Mouse (Mus musculus) midbrain, embryonic 11.5 days (tissue): ENCODE data around the gene Fli1. TPM values are rescaled to one million over a fixed set of nuclear protein-coding genes. Genes with fewer than 3 reads are reported as not detected.

Source experiments
- ATAC-seq: fragments of 200-750 bp; cut with Nextera tagmentation; 2 replicates; pipeline ENCODE4 v1.8.0; 2017; ENCODE audit warnings: moderate TSS enrichment, moderate library complexity; ENCODE audit not compliant: low FRiP score
- DNase-seq: peaks from one replicate; pipeline ENCODE4 v3.0.0; 2015; ENCODE audit warnings: low spot score; ENCODE audit errors: missing footprints
- H3K27ac ChIP-seq: fragments of 300-500 bp; sonication (generic); 2 replicates; pipeline ENCODE4 v1.5.1; 2014; ENCODE audit warnings: low read depth, low read length
- H3K27me3 ChIP-seq: fragments of 300-500 bp; sonication (generic); 2 replicates; pipeline ENCODE4 v1.6.1; 2014; ENCODE audit warnings: mild to moderate bottlenecking, low read length, moderate library complexity, mixed read lengths; ENCODE audit not compliant: control insufficient read depth, insufficient read depth
- H3K36me3 ChIP-seq: fragments of 300-500 bp; sonication (generic); 2 replicates; pipeline ENCODE4 v1.6.1; 2014; ENCODE audit warnings: mild to moderate bottlenecking, low read length, moderate library complexity, mixed read lengths; ENCODE audit not compliant: control insufficient read depth, insufficient read depth
- H3K4me1 ChIP-seq: fragments of 300-500 bp; sonication (generic); 2 replicates; pipeline ENCODE4 v1.6.1; 2014; ENCODE audit warnings: low read length; ENCODE audit not compliant: control insufficient read depth, insufficient read depth
- H3K4me2 ChIP-seq: fragments of 300-500 bp; sonication (generic); 2 replicates; pipeline ENCODE4 v1.6.1; 2014; ENCODE audit warnings: mild to moderate bottlenecking, moderate library complexity
- H3K4me3 ChIP-seq: fragments of 300-500 bp; sonication (generic); 2 replicates; pipeline ENCODE4 v1.5.1; 2014; ENCODE audit warnings: low read depth, low read length
- H3K9ac ChIP-seq: fragments of 300-500 bp; sonication (generic); 2 replicates; pipeline ENCODE4 v1.6.1; 2014; ENCODE audit warnings: low read length
- H3K9me3 ChIP-seq: fragments of 300-500 bp; sonication (generic); 2 replicates; pipeline ENCODE4 v1.6.1; 2016; ENCODE audit warnings: low read length; ENCODE audit not compliant: control insufficient read depth
- WGBS: fragments of 180-500 bp; shearing (Covaris S2); extraction: QIAGEN DNeasy Blood & Tissue Kit; methylation state at CpG from one replicate; pipeline ENCODE4 v1.1.7; 2014; 5-methylcytosine and 5-hydroxymethylcytosine counted together
- polyA plus RNA-seq: library from polyadenylated mRNA; unstranded; fragments of >200 nt; fragmentation: Nextera tagmentation; extraction: Ambion mirVana; gene quantifications from 2 replicates; pipeline ENCODE4 v1.2.1, GENCODE M21; 2014

Gene Fli1
- polyA plus RNA-seq, 1 experiment from 2014 or later: 12.6 TPM

DNA sequence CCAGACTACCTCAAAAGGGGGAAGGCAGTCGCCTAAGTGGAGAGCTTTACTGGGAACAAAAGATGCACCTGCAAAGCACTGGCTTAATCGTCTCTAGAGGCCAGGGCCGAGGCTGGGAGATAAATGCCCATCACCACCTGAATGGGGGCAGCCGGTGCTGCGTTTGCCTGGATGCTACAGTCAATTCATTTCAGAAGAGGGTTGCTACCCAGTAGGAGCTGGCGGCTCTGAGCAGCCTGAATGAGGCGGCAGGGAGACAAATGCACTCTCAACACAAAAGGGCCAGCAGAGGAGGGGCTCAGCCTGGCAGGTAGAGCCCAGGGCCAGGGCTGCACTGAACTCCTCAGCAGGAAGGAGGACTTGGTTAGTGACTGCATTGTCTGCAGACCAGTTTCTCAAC lies 92.5 kb downstream of the Fli1 start:
- no peak overlapping the region for H3K9ac ChIP-seq
- ATAC-seq: no peak
- WGBS: 10% methylated on average over 7 of the region's 7 CpGs

DNA sequence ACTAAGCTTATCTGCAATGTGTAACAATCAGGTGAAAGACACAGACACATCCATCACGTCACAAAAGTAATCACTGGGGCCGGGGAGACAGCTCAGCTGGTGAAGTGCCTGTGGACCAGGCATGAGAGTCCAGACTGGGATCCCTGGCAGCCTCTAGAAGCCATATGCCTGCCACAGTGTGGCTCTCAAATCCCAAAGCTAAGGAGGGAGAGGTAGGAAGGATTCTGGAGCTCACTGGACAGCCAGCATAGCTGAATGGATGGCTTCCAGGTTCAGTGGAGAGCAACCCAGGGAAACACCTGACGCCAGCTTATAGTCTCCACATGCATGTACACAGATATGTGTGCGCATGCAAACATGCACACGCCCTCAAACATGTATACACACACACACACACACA lies 93.9 kb downstream of the Fli1 start:
- H3K27me3 ChIP-seq: no peaks in the 10 kb centered on the region; the same call in 1 of the 2 replicates
- H3K9me3 ChIP-seq: no peaks in the 10 kb centered on the region
- H3K36me3 ChIP-seq: no peaks in the 10 kb centered on the region
- peaks cover 5% of the 10 kb centered on the region; the same call in 1 of the 2 replicates for H3K4me1 ChIP-seq
- no peak overlapping the region for H3K4me2 ChIP-seq
- no peak overlapping the region for H3K9ac ChIP-seq
- H3K27ac ChIP-seq: no peak overlapping the region
- ATAC-seq: no peak
- DNase-seq: no peak
- WGBS: 88% methylated on average over 5 of the region's 5 CpGs
- H3K4me3 ChIP-seq: no peak overlapping the region

More for the DNA sequence above, 92.5 kb downstream of the Fli1 start:
- no peak for DNase-seq
- Histone ChIP-seq H3K4me3 (no peak overlapping the region), H3K27me3 (no peaks in the 10 kb centered on the region; the same call in 1 of the 2 replicates), H3K4me2 (no peak overlapping the region), H3K4me1 (peaks cover 5% of the 10 kb centered on the region; the same call in 1 of the 2 replicates), H3K27ac (no peak overlapping the region), H3K36me3 (no peaks in the 10 kb centered on the region), H3K9me3 (no peaks in the 10 kb centered on the region)

DNA sequence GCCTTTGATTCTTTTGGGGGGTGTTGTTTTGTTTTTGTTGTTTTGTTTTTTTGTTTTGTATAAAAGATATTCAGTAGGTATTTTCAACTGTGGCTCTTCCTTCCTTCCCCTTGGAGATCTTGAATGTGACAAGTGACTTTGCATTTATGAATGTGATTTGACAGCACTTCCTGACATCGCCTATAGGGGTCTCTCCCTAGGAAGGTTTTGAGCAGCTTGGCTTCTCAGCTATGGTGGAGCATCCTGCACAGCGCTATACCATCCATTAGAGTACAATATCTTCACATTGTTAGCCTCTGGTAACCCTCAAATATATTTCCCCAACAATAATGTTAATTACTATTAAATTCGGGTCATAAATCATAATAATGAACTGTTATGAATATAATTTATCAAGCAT lies 96.9 kb downstream of the Fli1 start:
- H3K4me1 ChIP-seq: peaks cover 5% of the 10 kb centered on the region; the same call in 1 of the 2 replicates
- no peak overlapping the region for H3K9ac ChIP-seq
- DNase-seq (peak; percentile 73), ATAC-seq (no peak)
- no peak overlapping the region for H3K27ac ChIP-seq
- H3K36me3 ChIP-seq: no peaks in the 10 kb centered on the region
- no peaks in the 10 kb centered on the region for H3K27me3 ChIP-seq
- H3K4me3 ChIP-seq: no peak overlapping the region
- 62% methylated on average over 3 of the region's 3 CpGs for WGBS
- H3K4me2 ChIP-seq: no peak overlapping the region
- H3K9me3 ChIP-seq: no peaks in the 10 kb centered on the region

DNA sequence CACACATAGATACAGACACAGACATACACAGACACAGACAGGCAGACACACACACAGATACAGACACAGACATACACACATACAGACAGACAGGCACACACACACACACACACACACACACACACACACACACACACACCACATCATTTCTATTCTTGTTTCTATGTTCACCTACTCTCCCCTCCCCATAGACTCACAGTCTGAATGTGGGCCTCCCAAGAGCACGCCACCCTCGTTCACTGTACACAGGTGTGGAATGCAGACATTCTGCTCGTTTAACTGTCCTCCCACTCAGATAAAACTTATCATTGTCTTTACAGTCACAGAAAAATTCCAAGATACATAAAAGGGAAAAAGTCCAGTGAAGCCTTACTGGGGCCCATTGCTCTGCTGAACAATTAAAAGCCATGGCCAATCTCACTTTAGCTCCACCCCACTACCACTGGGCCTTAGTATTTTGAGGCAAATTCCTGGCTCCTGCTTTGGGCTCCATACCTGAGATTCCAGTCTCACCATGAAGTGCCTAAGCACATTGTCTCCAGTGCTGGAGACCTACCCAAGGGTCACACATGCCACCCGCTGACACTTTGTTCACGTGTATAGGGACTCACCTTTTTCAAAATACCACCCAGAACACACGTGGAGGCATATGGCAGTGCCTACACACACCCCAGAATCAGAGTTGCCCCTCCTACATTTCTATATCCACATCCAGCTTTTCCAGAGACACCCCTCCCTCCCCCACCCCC lies 98.0 kb downstream of the Fli1 start:
- no peak overlapping the region for H3K27ac ChIP-seq
- 80% methylated on average over 6 of the region's 6 CpGs for WGBS
- H3K4me3 ChIP-seq: no peak overlapping the region
- H3K27me3 ChIP-seq: no peaks in the 10 kb centered on the region
- no peaks in the 10 kb centered on the region for H3K4me1 ChIP-seq
- H3K36me3 ChIP-seq: no peaks in the 10 kb centered on the region
- no peak overlapping the region for H3K9ac ChIP-seq
- ATAC-seq: no peak
- no peaks in the 10 kb centered on the region for H3K9me3 ChIP-seq
- H3K4me2 ChIP-seq: no peak overlapping the region
- peak; percentile 72 for DNase-seq

DNA sequence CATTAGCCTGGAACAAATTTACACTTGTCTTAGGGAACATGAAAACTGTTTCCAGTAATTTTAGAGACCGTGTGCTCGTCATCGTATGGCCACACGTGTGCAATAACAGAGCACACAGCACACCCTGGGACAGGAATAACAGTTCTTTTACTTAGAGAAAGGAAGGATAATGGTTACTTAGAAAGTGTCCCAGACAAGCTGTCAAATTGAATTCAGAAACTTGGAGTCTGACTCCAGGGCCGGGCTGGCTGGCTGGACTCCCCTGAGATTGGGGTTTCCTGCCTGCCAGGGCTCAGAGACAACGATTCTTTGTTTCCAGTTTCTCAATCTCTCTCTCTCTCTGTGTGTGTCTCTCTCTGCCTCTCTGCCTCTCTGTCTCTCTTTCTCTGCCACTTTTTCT lies 98.8 kb downstream of the Fli1 start:
- Histone ChIP-seq H3K9ac (no peak overlapping the region), H3K4me3 (no peak overlapping the region), H3K4me2 (no peak overlapping the region), H3K27me3 (no peaks in the 10 kb centered on the region), H3K36me3 (no peaks in the 10 kb centered on the region), H3K4me1 (no peaks in the 10 kb centered on the region), H3K27ac (no peak overlapping the region), H3K9me3 (no peaks in the 10 kb centered on the region)
- WGBS: 64% methylated on average over 6 of the region's 6 CpGs
- DNase-seq (peak; percentile 66), ATAC-seq (no peak)

DNA sequence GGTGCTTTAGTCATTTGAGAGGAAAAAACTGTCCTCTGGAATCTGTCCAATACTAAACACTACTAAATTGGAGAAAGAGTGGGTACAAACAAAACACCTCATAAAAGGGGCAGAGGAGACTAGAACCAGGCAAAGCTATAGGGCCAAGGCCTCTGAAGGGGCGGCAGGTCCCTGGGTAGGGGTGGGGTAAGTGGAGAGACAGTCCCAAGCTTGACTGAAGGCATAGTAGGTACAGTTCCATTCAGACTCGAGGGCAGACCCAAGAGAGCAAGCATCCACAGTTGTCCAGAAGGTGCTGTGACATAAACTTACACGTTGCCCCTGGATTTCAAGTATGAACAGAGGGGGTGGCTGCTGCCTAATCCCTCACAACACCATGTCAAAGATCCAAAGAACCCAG lies 99.5 kb downstream of the Fli1 start:
- 70% methylated on average over 3 of the region's 3 CpGs for WGBS
- no peaks in the 10 kb centered on the region for H3K27me3 ChIP-seq
- no peak overlapping the region for H3K4me2 ChIP-seq
- no peaks in the 10 kb centered on the region for H3K9me3 ChIP-seq
- no peaks in the 10 kb centered on the region for H3K4me1 ChIP-seq
- no peaks in the 10 kb centered on the region for H3K36me3 ChIP-seq
- H3K4me3 ChIP-seq: no peak overlapping the region
- ATAC-seq (no peak), DNase-seq (peak; percentile 79)
- H3K27ac ChIP-seq: no peak overlapping the region
- H3K9ac ChIP-seq: no peak overlapping the region

DNA sequence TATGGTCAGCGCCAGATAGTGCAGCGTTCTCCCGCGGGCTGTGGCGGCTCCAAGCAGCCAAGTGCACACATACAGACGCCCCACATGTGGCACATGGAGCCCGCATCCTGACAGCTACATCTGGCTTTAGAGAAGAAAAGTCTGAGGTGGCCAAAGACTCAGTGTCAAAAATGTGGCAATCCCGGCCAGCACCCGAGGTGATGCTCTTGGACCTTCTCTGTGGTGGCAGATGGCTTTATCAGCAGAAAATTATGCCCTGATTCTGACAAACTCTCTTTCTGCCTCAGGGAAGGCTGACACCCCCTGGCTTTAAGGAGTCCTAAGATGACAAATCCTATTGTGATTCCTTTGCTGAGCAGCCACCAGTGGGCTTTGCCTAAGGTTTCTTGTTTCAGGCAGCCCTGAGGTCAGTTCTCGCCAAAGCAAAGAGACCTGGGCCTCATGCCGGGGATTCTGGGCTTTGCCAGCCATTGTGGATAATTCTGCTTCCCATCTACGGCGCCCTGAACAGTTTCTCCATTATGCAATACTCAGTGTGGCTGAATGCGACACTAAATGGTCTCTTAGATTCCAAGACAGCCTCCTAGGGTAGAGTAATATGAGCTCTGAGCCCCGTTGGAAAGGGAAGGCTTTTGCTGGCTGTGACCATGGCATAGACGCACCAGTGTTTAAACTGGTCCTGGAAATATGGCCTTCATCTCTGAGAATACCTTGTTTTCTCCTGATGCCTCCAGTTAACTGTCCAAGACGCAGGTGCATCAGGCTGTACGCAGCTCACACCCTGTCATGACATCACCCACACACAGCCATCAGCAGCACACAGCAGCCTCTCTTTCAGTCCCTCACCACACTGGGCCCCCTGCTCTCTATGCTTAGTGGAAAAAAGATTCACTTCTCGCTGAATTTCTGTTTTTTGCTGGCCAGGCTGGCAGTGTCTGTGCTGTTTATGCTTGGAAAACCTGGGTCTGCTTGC lies 108.1 kb downstream of the Fli1 start:
- no peak overlapping the region for H3K4me2 ChIP-seq
- 61% methylated on average over 19 of the region's 19 CpGs for WGBS
- peak; percentile 88 for DNase-seq
- no peaks in the 10 kb centered on the region for H3K36me3 ChIP-seq
- ATAC-seq: no peak; the same call in 1 of the 2 replicates
- no peak overlapping the region for H3K27ac ChIP-seq
- H3K4me1 ChIP-seq: peaks cover 2% of the 10 kb centered on the region; the same call in 1 of the 2 replicates
- no peaks in the 10 kb centered on the region for H3K27me3 ChIP-seq
- no peak overlapping the region for H3K9ac ChIP-seq
- no peaks in the 10 kb centered on the region for H3K9me3 ChIP-seq
- H3K4me3 ChIP-seq: no peak overlapping the region

DNA sequence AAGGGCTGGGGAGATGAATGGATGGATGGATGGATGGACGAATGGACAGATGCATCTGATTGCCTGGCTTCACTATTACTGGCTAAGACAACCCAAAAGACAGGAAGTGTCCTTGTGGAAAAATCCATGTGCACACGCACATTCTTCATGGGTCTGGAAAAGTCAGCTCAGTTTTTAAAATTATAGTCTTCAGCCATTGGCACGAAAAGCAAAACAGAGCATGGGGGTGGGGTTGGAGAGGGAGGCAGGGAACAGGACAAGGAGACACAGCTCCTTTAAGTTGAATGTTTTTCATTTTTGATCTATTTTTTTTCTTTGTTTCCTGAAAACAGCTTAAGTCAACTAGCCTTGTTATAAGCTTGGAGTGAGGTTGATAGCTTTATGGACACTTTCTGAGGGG lies 111.6 kb downstream of the Fli1 start:
- no peaks in the 10 kb centered on the region for H3K9me3 ChIP-seq
- 80% methylated on average over 3 of the region's 3 CpGs for WGBS
- no peak overlapping the region for H3K4me3 ChIP-seq
- H3K4me1 ChIP-seq: peaks cover 2% of the 10 kb centered on the region; the same call in 1 of the 2 replicates
- DNase-seq (peak; percentile 71), ATAC-seq (no peak)
- H3K36me3 ChIP-seq: no peaks in the 10 kb centered on the region
- H3K27ac ChIP-seq: no peak overlapping the region
- no peaks in the 10 kb centered on the region for H3K27me3 ChIP-seq
- H3K4me2 ChIP-seq: no peak overlapping the region
- H3K9ac ChIP-seq: no peak overlapping the region

DNA sequence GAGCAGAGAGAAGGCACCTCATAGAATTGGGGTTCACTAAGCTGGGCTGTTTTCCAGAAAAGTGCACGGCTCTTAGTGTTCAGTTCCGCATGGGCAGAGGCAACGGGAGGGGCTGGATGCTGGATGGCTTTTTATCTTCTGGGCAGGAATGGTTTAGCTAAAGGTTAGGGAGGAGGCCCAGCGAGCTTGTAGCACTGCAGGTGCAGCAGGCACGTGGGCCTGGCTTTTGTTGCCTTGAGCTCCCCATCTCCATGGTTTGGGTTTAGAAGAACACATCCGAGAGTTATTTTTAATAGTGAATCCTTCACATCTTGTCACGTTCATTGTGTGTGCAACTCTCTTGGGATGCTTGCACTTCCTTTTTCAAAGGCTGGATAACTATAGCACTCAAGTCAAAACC lies 117.3 kb downstream of the Fli1 start:
- Histone ChIP-seq H3K27me3 (no peaks in the 10 kb centered on the region), H3K36me3 (no peaks in the 10 kb centered on the region), H3K9ac (no peak overlapping the region), H3K4me3 (no peak overlapping the region), H3K27ac (no peak overlapping the region), H3K4me1 (no peaks in the 10 kb centered on the region), H3K9me3 (no peaks in the 10 kb centered on the region), H3K4me2 (no peak overlapping the region)
- DNase-seq (peak; percentile 31), ATAC-seq (no peak)
- 78% methylated on average over 7 of the region's 7 CpGs for WGBS
